Comparison of ENCODE assay signal across 9 mouse cellular contexts in genomic region chr17:29246602-29247001, GRCm38 (mm10). TPM values are rescaled to one million over a fixed set of nuclear protein-coding genes. Genes with fewer than 3 reads are reported as not detected.
DNase-seq lines count a peak whose midpoint lies in the region; ATAC-seq and TF ChIP-seq lines count a peak whose summit lies in the region.
"Had no signal": no experiment of that assay in that cellular context is flagged by ENCODE, and none has a peak within 500 bp of the region (broad histone marks: within the 10 kb centered on the region; RNA-seq: fewer than 3 reads in every experiment).

No protein-coding gene starts in this region.

- H3K79me2 ChIP-seq in myocyte (ENCODE audit: control insufficient read depth, insufficient read depth) = no peaks in the 10 kb centered on the region

- peak; percentile 47 for DNase-seq in kidney, adult 11 months
- DNase-seq in forebrain, embryonic 14.5 days (ENCODE audit: low spot score) = peak; percentile 94
- DNase-seq in layer of hippocampus, postnatal 14 days (ENCODE audit: low spot score in 2 of 2) = peak; percentile 31 to 61
- DNase-seq in ovary, postnatal 10 days (ENCODE audit: low spot score) = no peak

- H3ac ChIP-seq in myocyte (ENCODE audit: control insufficient read depth, insufficient read length) = no peak overlapping the region

- no peak for ATAC-seq in kidney, embryonic 15.5 days (replicated peaks; ENCODE audit: low FRiP score)
- peak; percentile 56 for ATAC-seq in CD4-positive, CD25-positive, alpha-beta regulatory T cell, adult 4 months
- peak; percentile 71 for ATAC-seq in cerebellum, adult (ENCODE audit: insufficient number of reproducible peaks, low FRiP score, low TSS enrichment)
- peak; percentile 72 for ATAC-seq in forebrain, embryonic 14.5 days

- no peak overlapping the region for H3K4me3 ChIP-seq in kidney, embryonic 15.5 days (replicated peaks)
- no peak overlapping the region for H3K4me3 ChIP-seq in forebrain, embryonic 14.5 days (ENCODE audit: low read depth, low read length)
- no peak overlapping the region for H3K4me3 ChIP-seq in myocyte
- H3K4me3 ChIP-seq: neural tube, embryonic 12.5 days had no signal

- H3K4me1 ChIP-seq in kidney, embryonic 15.5 days = peaks cover 34% of the 10 kb centered on the region
- H3K4me1 ChIP-seq in forebrain, embryonic 14.5 days (ENCODE audit: control insufficient read depth, insufficient read depth, low read length) = peaks cover 8% of the 10 kb centered on the region

- H3K27me3 ChIP-seq in kidney, embryonic 15.5 days = peaks cover 20% of the 10 kb centered on the region; the same call in 1 of the 2 replicates
- no peaks in the 10 kb centered on the region for H3K27me3 ChIP-seq in forebrain, embryonic 14.5 days (replicated peaks; ENCODE audit: control insufficient read depth, insufficient read depth, low read length)
- H3K27me3 ChIP-seq in myocyte (ENCODE audit: control insufficient read depth, insufficient read depth, insufficient read length) = peaks cover 5% of the 10 kb centered on the region
- H3K27me3 ChIP-seq: neural tube, embryonic 12.5 days had no signal

- 24% methylated on average over 5 of the region's 5 CpGs for WGBS in kidney, embryonic 15.5 days
- 23% methylated on average over 5 of the region's 5 CpGs for WGBS in forebrain, embryonic 14.5 days

- no peak overlapping the region for H3K27ac ChIP-seq in kidney, embryonic 15.5 days
- no peak overlapping the region for H3K27ac ChIP-seq in forebrain, embryonic 14.5 days (ENCODE audit: low read depth, low read length)
- H3K27ac ChIP-seq: neural tube, embryonic 12.5 days had no signal

- H3K4me2 ChIP-seq in kidney, embryonic 15.5 days = no peak overlapping the region
- H3K4me2 ChIP-seq in forebrain, embryonic 14.5 days (ENCODE audit: low read length) = no peak overlapping the region
- no peak overlapping the region for H3K4me2 ChIP-seq in myocyte (ENCODE audit: low read depth)
- H3K4me2 ChIP-seq: neural tube, embryonic 12.5 days had no signal

- no peak overlapping the region for H3K9ac ChIP-seq in kidney, embryonic 15.5 days
- H3K9ac ChIP-seq in forebrain, embryonic 14.5 days (ENCODE audit: low read length) = no peak overlapping the region
- H3K9ac ChIP-seq: neural tube, embryonic 12.5 days had no signal

- peaks cover 25% of the 10 kb centered on the region for H3K36me3 ChIP-seq in kidney, embryonic 15.5 days
- H3K36me3 ChIP-seq in forebrain, embryonic 14.5 days (ENCODE audit: control insufficient read depth, insufficient read depth, low read length) = peaks cover 25% of the 10 kb centered on the region
- no peaks in the 10 kb centered on the region for H3K36me3 ChIP-seq in myocyte (ENCODE audit: control insufficient read depth, insufficient read depth)

- H3K9me3 ChIP-seq in kidney, embryonic 15.5 days (replicated peaks) = no peaks in the 10 kb centered on the region
- H3K9me3 ChIP-seq in forebrain, embryonic 14.5 days (replicated peaks; ENCODE audit: control insufficient read depth, low read length) = no peaks in the 10 kb centered on the region
- H3K9me3 ChIP-seq: neural tube, embryonic 12.5 days had no signal

- TF ChIP-seq POLR2A in myocyte (IDR thresholded peaks at IDR 0.05; ENCODE audit: insufficient read length, low read depth) = no peak

TF ChIP-seq in myocyte, 11 proteins besides CTCF, POLR2A, EP300 and RAD21:
- TF ChIP-seq E2F4 (IDR thresholded peaks at IDR 0.05; ENCODE audit: insufficient read depth) = no peak
- TF ChIP-seq POLR2AphosphoS2 (IDR thresholded peaks at IDR 0.05; ENCODE audit: insufficient read length, low read depth) = no peak
- peak in 2 of 3 experiments; percentile 32 to 53 for TF ChIP-seq MYOG (IDR thresholded peaks at IDR 0.05; ENCODE audit: control insufficient read depth in 1 of 3, insufficient read depth in 1 of 3, insufficient read length in 2 of 3, low read depth in 2 of 3)

RNA-seq across cellular contexts. Expression of gene Cpne5, which starts 8.6 kb away (rescaled TPM):
- polyA plus RNA-seq in kidney, embryonic 15.5 days (2015; fragmentation: Nextera tagmentation; extraction: Ambion mirVana) = 7.8 and 9.4 TPM in 2 replicates
- 1 to 10 TPM; 2.2 to 2.3 TPM for polyA plus RNA-seq in CD4-positive, CD25-positive, alpha-beta regulatory T cell, adult 4 months (2017; shearing (Covaris generic))
- polyA plus RNA-seq in forebrain, embryonic 14.5 days (2014; fragmentation: Nextera tagmentation; extraction: Ambion mirVana) = 17.2 and 17.4 TPM in 2 replicates
- total RNA-seq in layer of hippocampus, postnatal 14 days (2021) = 10 to 100 TPM; 42.5 to 48.4 TPM
- 0.56 TPM for polyA plus RNA-seq in myocyte (2012; fragmentation: generic; extraction: Trizol)

RNA-seq across cellular contexts. Expression of gene Ppil1, which starts 17.4 kb away (rescaled TPM):
- polyA plus RNA-seq in kidney, embryonic 15.5 days (2015; fragmentation: Nextera tagmentation; extraction: Ambion mirVana) = 171 and 182 TPM in 2 replicates
- 100 to 1,000 TPM in 1 of 2 experiments, 10 to 100 TPM in 1; 72.7 to 101 TPM for polyA plus RNA-seq in CD4-positive, CD25-positive, alpha-beta regulatory T cell, adult 4 months (2017; shearing (Covaris generic))
- 123 and 131 TPM in 2 replicates for polyA plus RNA-seq in forebrain, embryonic 14.5 days (2014; fragmentation: Nextera tagmentation; extraction: Ambion mirVana)
- total RNA-seq in layer of hippocampus, postnatal 14 days (2021) = 10 to 100 TPM; 17.3 to 18.1 TPM
- polyA plus RNA-seq in myocyte (2012; fragmentation: generic; extraction: Trizol) = 30.1 TPM

RNA-seq across cellular contexts. Expression of gene BC004004, which starts 22.0 kb away (rescaled TPM):
- 67.6 and 73.2 TPM in 2 replicates for polyA plus RNA-seq in kidney, embryonic 15.5 days (2015; fragmentation: Nextera tagmentation; extraction: Ambion mirVana)
- 100 to 1,000 TPM in 1 of 2 experiments, 10 to 100 TPM in 1; 98.0 to 123 TPM for polyA plus RNA-seq in CD4-positive, CD25-positive, alpha-beta regulatory T cell, adult 4 months (2017; shearing (Covaris generic))
- 116 and 123 TPM in 2 replicates for polyA plus RNA-seq in forebrain, embryonic 14.5 days (2014; fragmentation: Nextera tagmentation; extraction: Ambion mirVana)
- 10 to 100 TPM; 88.1 to 93.8 TPM for total RNA-seq in layer of hippocampus, postnatal 14 days (2021)
- polyA plus RNA-seq in myocyte (2012; fragmentation: generic; extraction: Trizol) = 120 TPM
